Mouse (Mus musculus) adrenal gland, postnatal 10 days (tissue): ENCODE data around the gene Nkx6-1. TPM values are rescaled to one million over a fixed set of nuclear protein-coding genes. Genes with fewer than 3 reads are reported as not detected.

Experiments used
- DNase-seq: peaks from one replicate; pipeline ENCODE4 v3.0.0; 2021; ENCODE audit warnings: mixed read lengths
- long read RNA-seq, 2 experiments: library from polyadenylated mRNA; stranded (forward); transcript quantifications; one replicate each; pipeline ENCODE4 v2.0.0; 2021
- total RNA-seq, 2 experiments: library from RNA; stranded (reverse); gene quantifications; 2 replicates each; pipeline ENCODE4 v1.2.3; 2021

Nkx6-1 gene
- under 1 TPM in 1 of 2 experiments, not detected in 1; 0.12 TPM for total RNA-seq
- long read RNA-seq, experiment 1, result 0 reads
- long read RNA-seq, experiment 2, result 0 reads

- peak; percentile 86 for DNase-seq
These were observed at the start of gene Nkx6-1 for GRCm38 (mm10) chr5:101664945-101665615. Gene Nkx6-1 (minus strand): TSS chr5:101664996.

DNA sequence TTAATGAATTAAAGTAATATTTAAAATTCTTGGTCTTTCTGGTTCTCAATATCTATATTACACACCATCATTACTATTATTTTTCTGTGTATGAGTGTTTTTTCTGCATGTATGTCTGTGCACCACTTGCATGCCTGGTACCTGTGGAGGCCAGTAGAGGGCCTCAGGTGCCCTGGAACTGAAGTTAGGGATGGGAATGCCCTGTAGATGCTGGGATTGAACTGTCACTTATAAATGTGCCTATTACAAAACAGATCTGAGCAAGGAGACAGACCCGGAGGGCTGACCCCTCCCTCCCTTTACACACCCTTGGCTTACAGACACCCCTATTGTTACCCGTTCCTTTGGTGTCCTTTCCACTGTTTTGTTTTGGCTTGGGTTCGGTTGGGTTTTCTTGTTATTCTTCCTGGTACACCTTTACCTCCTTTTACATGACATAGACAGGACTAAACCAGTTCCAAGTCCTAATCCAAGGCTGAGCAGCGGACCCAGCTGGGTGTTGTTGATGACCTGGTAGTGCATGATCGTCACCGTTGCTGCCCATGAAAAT is 48.3 kb upstream of the Nkx6-1 start:
- DNase-seq, result peak; percentile 6

- DNase-seq, result no peak
These were observed 38.8 kb upstream of the Nkx6-1 start for GRCm38 (mm10) chr5:101703374-101704260.

DNA sequence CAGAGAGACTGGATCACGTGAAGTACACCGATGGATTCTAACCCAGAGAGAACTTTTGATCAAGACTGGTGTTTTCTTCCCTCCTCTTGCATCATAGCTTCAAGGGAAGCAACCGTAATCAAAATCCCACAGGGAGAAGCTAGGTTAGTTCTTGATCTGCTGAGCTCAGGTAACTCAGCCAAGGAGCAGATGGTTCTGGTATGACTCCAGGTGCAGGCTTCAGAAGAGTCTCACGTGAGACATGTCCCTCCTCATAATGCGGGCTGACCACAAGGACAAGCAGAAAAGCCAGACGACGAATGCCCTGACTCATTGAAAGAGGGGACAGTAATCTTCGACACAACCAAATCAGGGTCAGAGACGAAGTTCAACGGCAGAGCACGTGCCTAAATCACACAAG is 37.8 kb upstream of the Nkx6-1 start:
- DNase-seq, result no peak

GRCm38 (mm10) chr5:101700607-101701006 is 35.8 kb upstream of the Nkx6-1 start:
- DNase-seq, result peak; percentile 36

DNA sequence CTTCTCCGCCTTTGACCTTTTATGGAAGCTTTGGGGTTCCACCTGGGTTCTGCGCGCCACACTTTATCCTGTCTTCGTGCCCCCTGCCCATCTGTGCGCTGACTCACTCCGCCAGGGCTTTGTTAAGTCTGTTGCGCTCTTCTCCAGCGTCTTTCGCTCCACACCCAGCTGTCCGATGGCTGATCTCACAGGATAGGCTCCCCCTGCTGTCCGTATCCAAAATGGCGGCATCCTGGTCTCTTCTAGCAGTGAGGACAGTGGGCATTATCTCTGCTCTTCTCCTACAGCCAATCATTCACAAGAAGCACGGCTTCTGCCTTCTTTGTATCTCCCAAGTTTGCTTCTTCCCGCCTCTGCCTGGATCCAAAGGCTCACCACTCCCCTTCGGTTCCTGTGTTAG is 23.8 kb upstream of the Nkx6-1 start:
- peak; percentile 23 for DNase-seq

DNA sequence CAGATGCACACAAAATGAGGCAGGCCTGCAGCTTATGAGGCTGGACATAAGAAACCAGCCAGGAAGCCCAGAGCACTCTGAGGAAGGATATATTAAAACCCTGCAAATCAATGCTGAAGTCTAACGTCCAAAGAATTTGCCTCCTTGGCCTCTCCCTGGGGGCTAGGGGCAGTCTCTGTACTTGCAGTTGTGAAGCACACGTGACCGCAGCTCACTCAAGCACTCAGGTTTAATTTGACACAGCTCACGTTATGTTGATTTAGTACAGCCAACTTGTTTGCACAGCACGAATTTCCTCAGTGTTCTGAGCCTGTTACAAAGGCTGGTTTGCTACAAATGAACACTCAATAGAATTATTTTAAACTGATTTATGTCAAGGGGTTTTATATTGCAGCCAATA is 18.5 kb upstream of the Nkx6-1 start:
- DNase-seq, result no peak

- DNase-seq, result no peak
These were observed 15.5 kb upstream of the Nkx6-1 start for GRCm38 (mm10) chr5:101680338-101680737.

- DNase-seq, result peak; percentile 31
These were observed 4.6 kb upstream of the Nkx6-1 start for GRCm38 (mm10) chr5:101669381-101669780.

DNA sequence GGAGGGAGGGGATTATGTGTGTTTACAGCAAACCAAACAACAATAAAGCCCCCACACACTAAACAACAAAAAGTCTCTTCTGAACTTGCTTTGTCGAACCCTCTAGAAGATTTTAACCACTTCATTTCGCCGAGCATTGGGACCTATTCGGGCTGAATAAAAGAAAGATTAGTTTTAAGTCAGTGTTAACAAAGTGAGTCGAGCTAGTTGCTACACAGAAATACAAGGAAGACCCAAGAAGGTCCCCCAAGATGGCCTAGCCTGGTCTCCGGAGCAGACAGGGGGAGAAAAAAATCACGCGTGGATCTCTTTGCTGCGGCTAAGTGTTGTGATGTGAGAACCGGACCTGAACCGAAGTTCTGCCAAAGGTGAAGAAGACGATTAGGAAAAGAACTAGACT is 3.7 kb upstream of the Nkx6-1 start:
- DNase-seq, result no peak

DNA sequence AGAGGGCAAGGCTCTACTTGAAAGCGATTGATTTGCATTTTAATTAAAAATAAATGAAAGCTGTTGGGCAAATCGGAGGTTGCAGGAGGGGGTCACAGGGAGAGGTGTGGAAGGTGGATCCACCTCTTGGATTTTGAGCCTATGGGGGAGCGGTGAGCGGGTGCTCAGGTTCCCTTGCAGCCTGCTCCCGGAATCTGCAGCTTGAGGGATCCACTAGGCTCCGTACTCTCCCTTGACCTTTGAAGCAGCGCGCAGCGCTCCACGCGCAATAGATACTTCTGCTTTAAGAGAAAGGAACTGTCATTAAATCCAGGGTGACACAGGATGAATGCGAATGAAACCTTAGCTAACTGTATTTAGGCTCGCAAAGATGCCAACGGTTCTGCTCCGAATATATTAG is 3.2 kb upstream of the Nkx6-1 start:
- DNase-seq, result no peak

DNA sequence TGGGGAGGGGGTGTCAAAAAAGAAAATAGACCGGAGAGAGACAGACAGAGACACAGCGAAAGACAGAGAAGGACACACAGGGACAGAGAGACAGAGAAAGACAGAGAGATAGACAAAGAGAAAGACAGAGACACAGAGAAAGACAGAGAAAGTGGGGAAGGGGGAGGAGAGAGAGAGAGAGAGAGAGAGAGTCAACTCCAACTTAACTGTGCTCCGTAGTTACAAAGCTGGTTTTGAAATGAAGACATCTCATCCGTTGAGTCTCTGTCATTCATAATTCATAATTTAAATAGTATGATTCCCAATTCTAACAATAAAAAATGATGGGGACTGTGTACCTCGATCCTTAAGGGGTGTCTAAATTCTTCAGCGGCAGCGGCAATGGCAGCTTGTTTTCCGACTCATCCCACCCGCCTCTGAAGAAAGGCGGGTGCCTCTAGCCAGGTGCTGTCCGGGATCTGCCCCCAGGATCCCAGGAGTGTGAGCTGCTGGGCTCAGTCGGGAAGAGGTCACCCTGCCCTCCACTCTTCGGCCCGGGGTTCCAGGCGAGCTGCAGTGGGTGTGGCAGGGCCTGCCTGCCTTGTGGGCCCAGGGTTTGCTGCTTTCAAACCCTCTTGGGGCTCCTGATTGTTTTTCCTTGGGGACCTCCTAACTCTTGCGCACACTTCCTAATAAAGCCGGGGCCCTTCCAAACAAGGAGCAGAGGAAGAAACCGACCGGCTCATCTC is 2.6 kb upstream of the Nkx6-1 start:
- no peak for DNase-seq

DNA sequence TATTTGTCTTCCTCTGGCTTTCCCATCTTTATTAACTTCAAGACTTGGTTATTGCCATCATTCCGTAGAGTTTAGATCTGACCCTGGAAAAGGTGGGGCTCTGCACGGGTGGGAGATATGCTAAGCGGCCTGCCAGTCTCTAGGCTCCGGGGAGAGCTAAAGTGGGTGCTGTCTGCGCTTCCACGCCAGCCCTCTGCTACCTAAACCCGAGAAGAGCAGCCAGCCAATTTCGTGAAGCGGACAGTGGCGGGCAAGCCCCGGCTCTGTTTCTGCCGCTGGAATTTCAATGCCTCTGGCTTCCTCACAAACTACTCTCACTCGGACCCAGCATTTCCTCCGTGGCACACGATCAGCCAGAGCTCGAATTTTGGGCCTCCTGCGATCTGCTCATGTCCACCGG is 1.9 kb upstream of the Nkx6-1 start:
- no peak for DNase-seq

- DNase-seq, result no peak
These were observed 1.3 kb upstream of the Nkx6-1 start for GRCm38 (mm10) chr5:101666091-101666490.

GRCm38 (mm10) chr5:101664423-101664921 is 324 bp downstream of the Nkx6-1 start:
- peak; percentile 37 for DNase-seq

GRCm38 (mm10) chr5:101663621-101664422 is 974 bp downstream of the Nkx6-1 start:
- DNase-seq, result no peak

DNA sequence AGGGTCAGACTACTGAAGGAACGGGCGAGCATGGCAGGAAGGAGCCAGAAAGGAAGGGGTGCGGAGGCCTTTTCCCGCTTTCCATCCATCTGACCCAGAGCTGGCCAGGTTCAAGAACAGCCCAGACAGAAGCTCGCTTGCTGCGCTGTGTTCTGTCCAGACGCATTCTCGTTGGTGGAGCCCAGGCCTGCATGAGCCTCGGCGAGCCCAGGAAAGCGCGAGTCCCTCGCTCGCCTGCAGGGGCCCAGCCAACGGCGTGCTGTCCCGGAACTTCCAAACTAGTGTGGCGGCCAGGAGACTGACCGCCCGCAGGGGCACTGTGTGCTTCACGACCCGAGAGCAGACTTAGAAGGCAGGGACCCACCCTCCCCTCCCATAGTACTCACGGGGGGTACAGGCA is 1.6 kb downstream of the Nkx6-1 start:
- DNase-seq, result peak; percentile 50

DNA sequence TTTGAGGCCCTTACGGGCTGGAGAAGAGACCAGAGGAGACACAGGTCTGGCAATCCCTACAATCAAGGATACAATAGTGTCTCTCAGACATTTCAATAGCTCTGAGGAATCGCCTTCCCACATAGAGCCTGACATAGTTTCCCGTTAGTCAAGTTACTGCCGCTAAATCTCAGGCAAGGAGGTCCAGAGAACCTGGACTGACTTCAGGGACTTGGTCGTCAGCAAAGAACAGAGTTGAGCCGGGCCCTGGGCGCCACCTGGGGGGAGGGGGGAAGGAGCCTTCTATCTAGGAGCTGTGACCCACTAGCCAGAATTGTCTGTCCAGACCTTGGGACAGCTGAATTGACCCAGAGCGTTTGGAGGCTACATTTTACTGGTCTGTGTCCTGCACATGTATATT is 2.3 kb downstream of the Nkx6-1 start:
- DNase-seq, result no peak

- no peak for DNase-seq
These were observed 3.1 kb downstream of the Nkx6-1 start for GRCm38 (mm10) chr5:101661561-101662211.

- no peak for DNase-seq
These were observed 4.1 kb downstream of the Nkx6-1 start for GRCm38 (mm10) chr5:101660666-101661065.
